Mouse (Mus musculus): Measurements from ENCODE around the gene Adig.

Adig gene

DNA sequence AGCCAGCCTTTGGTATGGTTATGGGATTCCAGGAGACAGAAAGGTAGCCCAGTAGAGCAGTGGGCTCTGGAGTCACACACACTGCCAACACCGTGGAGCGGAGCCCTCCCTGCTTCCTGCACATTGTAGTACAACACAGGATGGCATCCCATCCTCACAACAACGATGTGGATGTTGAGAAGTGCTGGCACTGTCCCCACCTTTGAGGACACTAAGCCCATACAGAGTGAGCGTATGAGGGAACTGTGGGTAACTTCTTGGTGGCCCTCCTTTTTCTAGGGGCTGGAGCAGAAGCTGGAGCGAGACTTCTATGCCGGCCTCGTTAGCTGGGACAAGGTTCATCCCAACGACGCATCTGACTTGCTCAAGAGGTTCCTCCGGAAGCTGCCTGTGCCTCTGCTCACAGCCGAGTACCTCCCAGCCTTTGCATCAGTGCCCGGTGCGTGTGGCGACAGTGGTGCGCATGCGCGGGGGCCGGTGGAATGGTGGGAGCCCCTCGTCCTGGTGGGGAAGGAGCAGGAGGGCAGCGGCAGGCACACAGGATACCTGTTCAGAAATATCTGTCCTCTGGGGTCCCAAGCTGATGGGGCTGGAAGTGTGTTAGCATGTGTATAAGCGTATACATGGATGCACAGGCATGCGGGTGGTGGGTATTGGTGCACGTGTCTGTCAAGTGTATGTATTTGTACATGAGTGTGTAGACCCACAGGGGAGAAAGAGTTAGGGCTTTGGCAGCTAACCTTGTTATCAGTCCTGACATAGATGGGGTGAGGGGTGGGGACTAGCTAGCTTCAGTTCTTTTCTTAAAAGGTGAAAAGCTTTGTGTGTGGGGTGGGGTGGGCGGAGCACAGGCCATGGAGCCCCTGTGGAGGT is 37.3 kb downstream of the Adig start:
- DNase-seq (ENCODE audit: low spot score in 2 of 2), result no peak

DNA sequence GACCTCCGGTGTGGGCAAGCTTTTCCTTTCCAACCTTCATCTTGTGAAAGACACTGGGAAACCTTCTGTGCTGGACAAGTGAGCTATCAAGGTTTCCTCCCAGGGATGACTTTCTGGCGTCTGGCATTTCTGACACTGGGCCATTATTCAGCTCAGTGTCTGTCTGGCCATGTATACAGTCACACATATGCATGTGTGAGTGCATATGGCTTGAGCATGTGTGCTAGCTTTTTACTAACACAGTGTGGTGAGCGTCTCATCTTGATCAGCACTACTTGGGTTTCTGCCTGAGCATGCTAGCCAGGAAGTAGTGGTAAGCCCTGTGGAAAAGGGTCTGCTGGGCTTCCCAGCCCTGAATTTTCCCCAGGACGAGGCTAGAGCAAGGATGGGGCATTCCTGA is 38.9 kb downstream of the Adig start:
- no peak for DNase-seq (ENCODE audit: low spot score in 2 of 2)

- DNase-seq (ENCODE audit: low spot score in 2 of 2), result no peak
These were observed 42.9 kb downstream of the Adig start for GRCm38 (mm10) chr2:158545266-158545665.

- peak; percentile 20 to 57 for DNase-seq (ENCODE audit: low spot score in 2 of 2)
These were observed 44.3 kb downstream of the Adig start for GRCm38 (mm10) chr2:158546751-158547150.

DNA sequence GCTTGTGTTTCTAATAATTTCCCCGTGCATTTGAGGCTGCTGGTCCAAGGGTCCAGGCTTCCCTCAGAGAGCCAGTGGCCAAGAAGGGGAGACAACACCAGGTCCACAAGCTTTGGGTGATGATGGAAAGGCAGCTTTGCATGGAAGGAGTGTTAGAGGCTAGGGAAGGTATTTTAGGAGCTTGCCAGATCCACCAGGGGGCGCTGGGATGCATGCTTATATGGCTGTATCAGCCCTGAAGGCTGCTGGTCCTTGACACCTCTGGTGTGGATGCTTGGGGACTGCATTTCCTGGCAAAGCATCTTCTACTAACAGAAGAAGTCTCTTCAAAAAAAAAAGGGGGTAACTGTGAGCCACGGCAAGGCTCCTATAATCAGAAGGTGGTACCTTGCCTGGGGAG is 47.7 kb downstream of the Adig start:
- DNase-seq (ENCODE audit: low spot score in 2 of 2), result peak; percentile 55 to 71

DNA sequence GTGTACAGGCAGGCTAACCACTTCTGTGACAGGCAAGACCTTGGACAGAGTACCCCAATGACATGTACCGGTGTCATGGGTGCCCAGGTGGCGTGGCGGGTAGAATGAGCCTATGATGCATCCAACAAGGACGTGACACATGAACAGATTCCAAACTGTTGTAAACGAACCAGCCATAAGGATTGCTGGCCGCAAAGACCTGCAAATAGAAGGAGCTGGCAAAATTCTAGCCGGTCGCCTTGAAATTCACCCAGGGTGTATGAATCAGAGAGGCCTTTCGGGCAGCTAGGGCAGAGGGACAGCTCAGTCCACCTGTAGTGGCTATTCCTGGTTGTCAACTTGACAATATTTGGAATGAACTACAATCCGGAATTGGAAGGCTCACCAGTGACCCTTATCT is 52.0 kb downstream of the Adig start:
- DNase-seq (ENCODE audit: low spot score in 2 of 2), result no peak

DNA sequence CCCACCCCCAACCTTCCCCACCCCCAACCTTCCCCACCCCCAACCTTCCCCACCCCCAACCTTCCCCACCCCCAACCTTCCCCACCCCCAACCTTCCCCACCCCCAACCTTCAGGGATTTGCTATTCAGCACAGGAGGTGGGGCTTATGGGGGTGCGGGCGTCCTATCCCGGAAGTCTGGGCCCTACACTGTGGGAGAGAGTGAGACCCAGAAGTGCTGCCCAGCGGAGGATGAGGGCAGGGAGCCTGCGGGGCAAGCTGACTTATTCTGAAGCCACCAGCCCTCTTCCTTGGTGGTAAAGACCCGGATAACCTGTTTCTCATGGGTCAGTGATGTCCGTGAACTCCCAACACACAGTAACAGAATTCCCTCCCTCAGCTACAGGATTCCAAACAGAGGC is 52.8 kb downstream of the Adig start:
- DNase-seq (ENCODE audit: low spot score in 2 of 2), result no peak

GRCm38 (mm10) chr2:158555812-158556211 is 53.4 kb downstream of the Adig start:
- DNase-seq (ENCODE audit: low spot score in 2 of 2), result no peak

GRCm38 (mm10) chr2:158556225-158556624 is 53.8 kb downstream of the Adig start:
- peak; percentile 51 to 67 for DNase-seq (ENCODE audit: low spot score in 2 of 2)

- DNase-seq (ENCODE audit: low spot score in 2 of 2), result no peak
These were observed 54.3 kb downstream of the Adig start for GRCm38 (mm10) chr2:158556750-158557149.

Data from natural killer cell, adult 2 months (primary cell).